Mouse (Mus musculus): ENCODE measurements at regions not wholly inside any gene's neighbourhood (a gene's known extent, or its start where the extent isn't known, plus 50 kb on each side); places are given as distances from the start of the nearest gene placed in this dataset.

DNA sequence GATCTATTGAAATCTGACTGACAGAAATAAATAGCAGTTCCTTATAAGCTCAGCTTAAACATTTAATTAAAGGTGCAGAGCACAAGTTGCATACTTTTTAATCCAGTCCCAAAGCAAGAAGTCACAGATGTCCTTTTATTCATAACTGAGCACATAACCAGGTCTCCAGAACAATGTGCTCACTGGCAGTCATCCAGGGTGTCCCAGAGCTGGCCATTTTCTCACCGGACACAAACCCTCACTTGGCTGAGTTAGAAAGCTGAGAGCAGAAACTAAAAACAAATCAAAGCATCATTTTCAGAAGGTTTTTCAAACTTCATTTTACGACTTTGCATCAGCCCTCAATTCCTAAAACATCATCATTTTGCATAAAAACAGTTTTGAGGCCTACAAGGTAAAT, 75.9 kb downstream of the Zfp330 start:
- TF ChIP-seq CTCF (IDR thresholded peaks at IDR 0.05; ENCODE audit: extremely low read depth, insufficient read length, insufficient replicate concordance, low read depth, low read length): no peak
- no peak for TF ChIP-seq POLR2A (IDR thresholded peaks at IDR 0.05; ENCODE audit: low read depth, low read length)

All from small intestine, adult 2 months (tissue).